Mouse (Mus musculus): ENCODE data around the gene Morn5. TPM values are rescaled to one million over a fixed set of nuclear protein-coding genes. Genes with fewer than 3 reads are reported as not detected.

Gene Morn5
- 1.7 and 2.5 TPM in 2 replicates for polyA plus RNA-seq (2015; fragmentation: Nextera tagmentation; extraction: Ambion mirVana)

DNA sequence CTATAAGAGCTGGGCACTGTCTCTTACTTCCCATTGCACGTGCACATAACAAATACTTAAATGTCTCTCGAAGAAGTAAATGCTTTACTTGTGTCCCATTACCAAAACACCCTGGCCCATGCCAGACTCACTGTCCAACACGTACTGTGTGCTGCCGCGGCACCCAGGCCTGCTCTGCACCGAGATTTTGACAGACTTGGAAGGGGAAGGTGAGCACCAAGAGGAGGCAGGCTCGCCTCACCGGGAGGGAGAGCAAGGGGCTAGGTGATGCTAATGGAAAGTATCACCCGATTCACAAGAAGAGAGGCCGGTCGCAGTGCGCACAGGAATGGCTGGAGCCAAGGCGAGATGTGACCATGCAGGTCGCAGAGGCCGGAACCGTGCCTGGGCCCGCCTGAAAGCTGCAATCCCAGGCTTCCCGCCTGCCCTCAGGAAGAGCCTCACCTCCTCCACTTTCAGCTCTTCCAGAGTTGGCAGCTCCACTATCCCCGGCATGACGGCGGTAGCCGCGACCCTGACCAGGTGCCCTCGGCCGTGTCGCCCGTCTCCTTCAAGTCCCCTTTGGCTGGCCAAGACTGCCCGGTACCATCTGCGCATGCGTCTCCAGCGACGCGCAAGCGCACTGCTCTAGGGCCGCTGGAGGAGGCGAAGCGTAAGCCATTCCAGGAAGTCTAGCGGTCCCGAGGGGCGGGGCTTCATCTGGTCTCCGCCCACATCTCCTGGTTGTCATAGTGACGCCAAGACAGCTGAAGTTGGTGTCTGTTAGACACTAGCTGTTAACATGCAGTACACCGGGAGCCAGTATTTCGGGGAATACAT is at the start of gene Morn5, which contains the start of gene Ndufa8:
Gene Morn5 (plus strand): TSS at position 711 of the 819 bp plus-strand sequence.
Gene Ndufa8 (minus strand): TSS at position 659 of the 819 bp plus-strand sequence.
- H3K4me3 ChIP-seq, result peak within 1 kb of the TSS; percentile 64
- peaks cover 21% of the 10 kb centered on the region for H3K4me1 ChIP-seq
- H3K36me3 ChIP-seq, result peaks cover 2% of the 10 kb centered on the region; the same call in 1 of the 2 replicates
- H3K27ac ChIP-seq (replicated peaks), result peak within 1 kb of the TSS; percentile 16; the same call in 1 of the 2 replicates
- 1% methylated on average over 44 of the region's 44 CpGs for WGBS
- peak; percentile 97 for ATAC-seq (replicated peaks)
- peak within 1 kb of the TSS; percentile 61 for H3K4me2 ChIP-seq (replicated peaks)
- H3K9me3 ChIP-seq, result no peaks in the 10 kb centered on the region
- no peaks in the 10 kb centered on the region for H3K27me3 ChIP-seq
- peak within 1 kb of the TSS; percentile 81 for H3K9ac ChIP-seq (replicated peaks)

DNA sequence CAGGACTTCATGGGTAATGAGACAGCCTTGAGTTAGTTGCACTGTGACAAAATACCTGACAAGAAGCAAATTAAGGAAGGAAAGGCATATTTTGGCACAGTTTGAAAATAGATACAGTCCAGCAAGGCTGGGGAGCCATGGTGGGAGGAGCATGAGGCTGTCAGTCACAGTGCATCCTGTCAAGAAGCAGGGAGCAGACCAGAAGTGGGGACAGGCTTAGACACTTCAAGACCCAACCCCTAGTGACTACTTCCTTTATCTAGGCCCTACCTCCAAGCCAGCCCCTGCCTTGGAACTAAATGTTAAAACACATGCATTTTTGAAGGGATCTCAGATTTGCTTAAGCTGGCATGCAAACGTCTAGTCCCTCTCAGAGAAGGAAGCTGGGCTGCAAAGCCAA is 48.9 kb upstream of the Morn5 start:
- H3K4me2 ChIP-seq (replicated peaks), result no peak overlapping the region
- no peaks in the 10 kb centered on the region for H3K36me3 ChIP-seq
- ATAC-seq (replicated peaks), result no peak
- H3K27ac ChIP-seq (replicated peaks), result no peak overlapping the region
- WGBS, result 68% methylated on average over 1 of the region's 1 CpGs
- H3K27me3 ChIP-seq, result no peaks in the 10 kb centered on the region
- no peak overlapping the region for H3K4me3 ChIP-seq
- H3K9me3 ChIP-seq, result no peaks in the 10 kb centered on the region
- no peaks in the 10 kb centered on the region for H3K4me1 ChIP-seq
- H3K9ac ChIP-seq (replicated peaks), result no peak overlapping the region

DNA sequence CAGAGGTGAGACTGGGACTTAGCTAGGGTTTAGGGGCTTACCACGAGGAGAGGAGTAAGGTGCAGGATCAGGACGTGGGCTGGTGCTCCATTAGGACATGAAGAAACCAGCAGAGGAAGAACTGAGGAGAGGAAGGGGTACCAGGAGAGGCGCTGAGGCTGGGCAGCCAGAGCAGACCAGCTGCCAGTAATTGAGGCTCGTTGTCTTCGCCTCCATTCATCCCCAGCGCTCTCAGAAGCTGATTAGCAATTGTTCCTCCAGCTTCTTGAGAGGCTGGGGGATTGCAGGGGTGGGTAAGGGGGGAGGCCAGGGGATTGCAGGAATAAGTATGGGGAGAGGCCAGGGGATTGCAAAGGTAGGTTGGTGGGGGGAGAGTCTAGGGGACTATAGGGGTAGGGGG is 47.1 kb upstream of the Morn5 start:
- Histone ChIP-seq H3K4me2 (replicated peaks) (no peak overlapping the region), H3K27me3 (no peaks in the 10 kb centered on the region), H3K9me3 (no peaks in the 10 kb centered on the region), H3K27ac (replicated peaks) (peak overlapping the region; percentile 43), H3K36me3 (no peaks in the 10 kb centered on the region), H3K4me1 (no peaks in the 10 kb centered on the region), H3K9ac (replicated peaks) (no peak overlapping the region), H3K4me3 (no peak overlapping the region)
- WGBS, result 14% methylated on average over 6 of the region's 6 CpGs
- peak; percentile 41; the same call in 1 of the 2 replicates for ATAC-seq (replicated peaks)

DNA sequence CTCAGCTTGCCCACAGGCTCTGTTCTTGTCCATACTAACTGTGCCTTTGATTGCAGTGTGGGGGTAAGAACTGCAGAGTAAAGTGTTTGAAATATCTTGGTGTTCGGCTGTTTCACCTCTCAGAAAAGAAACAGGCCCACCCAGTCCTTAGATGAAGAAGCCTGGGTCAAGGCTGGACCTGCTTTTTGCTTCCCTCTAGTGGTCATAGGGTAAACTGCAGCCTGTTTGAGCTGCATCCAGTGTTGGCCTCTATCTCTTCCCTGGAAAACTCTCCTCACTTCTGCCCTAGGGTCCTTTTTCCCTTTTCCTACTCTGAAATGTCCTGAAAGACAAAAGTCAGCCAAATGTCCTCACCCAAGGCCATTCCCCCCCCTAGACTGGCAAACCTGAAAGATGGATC is 41.2 kb upstream of the Morn5 start:
- no peaks in the 10 kb centered on the region for H3K36me3 ChIP-seq
- 10% methylated on average over 1 of the region's 1 CpGs for WGBS
- H3K27ac ChIP-seq (replicated peaks), result no peak overlapping the region
- no peak overlapping the region for H3K4me3 ChIP-seq
- ATAC-seq (replicated peaks), result no peak
- peaks cover 17% of the 10 kb centered on the region for H3K4me1 ChIP-seq
- H3K27me3 ChIP-seq, result peaks cover 11% of the 10 kb centered on the region; the same call in 1 of the 2 replicates
- no peaks in the 10 kb centered on the region for H3K9me3 ChIP-seq
- H3K9ac ChIP-seq (replicated peaks), result no peak overlapping the region
- H3K4me2 ChIP-seq (replicated peaks), result no peak overlapping the region

DNA sequence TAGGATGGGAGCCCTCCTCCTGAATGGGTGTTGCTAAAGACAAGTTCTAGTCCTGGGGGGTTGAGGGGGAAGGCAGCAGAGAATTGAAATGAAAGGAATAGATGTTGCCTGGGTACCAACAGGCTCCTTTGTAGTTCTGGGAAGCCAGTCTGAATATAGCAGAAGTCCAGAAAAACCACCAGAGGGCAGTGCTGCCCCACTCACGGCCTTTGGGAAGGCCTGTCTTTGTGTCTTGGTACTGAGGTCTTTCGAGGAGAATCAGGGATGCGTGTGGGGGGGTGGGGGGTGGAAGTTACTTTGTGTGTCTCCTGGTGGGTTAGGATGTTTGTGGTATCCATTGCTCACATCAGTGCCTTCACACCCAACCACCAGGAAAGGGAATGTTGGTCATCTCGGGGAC is 39.9 kb upstream of the Morn5 start:
- Histone ChIP-seq H3K9ac (replicated peaks) (no peak overlapping the region), H3K36me3 (no peaks in the 10 kb centered on the region), H3K4me1 (peaks cover 17% of the 10 kb centered on the region), H3K27me3 (peaks cover 11% of the 10 kb centered on the region; the same call in 1 of the 2 replicates), H3K9me3 (no peaks in the 10 kb centered on the region), H3K27ac (replicated peaks) (no peak overlapping the region), H3K4me3 (no peak overlapping the region), H3K4me2 (replicated peaks) (no peak overlapping the region)
- ATAC-seq (replicated peaks), result peak; percentile 42; the same call in 1 of the 2 replicates
- 21% methylated on average over 4 of the region's 4 CpGs for WGBS

DNA sequence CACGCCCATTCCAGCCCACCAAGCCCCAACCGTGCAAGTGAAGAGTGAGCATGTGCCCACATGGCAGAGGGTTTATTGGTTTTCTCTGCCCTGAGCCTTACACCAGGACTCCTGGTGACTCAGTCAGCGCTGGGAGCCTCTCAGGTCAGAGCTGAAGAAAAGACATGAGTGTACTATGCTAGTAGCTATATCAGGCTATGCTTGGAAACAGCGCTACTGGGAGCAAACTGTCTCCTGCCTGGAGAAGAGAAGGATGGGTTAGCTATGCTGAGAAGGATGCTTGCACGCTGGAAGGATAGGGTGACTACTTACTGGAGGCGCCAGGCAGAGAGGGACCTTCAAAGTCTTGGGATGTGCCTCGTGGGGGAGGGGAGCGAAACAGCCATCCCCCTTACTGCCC is 38.7 kb upstream of the Morn5 start:
- H3K9ac ChIP-seq (replicated peaks), result peak overlapping the region; percentile 53

DNA sequence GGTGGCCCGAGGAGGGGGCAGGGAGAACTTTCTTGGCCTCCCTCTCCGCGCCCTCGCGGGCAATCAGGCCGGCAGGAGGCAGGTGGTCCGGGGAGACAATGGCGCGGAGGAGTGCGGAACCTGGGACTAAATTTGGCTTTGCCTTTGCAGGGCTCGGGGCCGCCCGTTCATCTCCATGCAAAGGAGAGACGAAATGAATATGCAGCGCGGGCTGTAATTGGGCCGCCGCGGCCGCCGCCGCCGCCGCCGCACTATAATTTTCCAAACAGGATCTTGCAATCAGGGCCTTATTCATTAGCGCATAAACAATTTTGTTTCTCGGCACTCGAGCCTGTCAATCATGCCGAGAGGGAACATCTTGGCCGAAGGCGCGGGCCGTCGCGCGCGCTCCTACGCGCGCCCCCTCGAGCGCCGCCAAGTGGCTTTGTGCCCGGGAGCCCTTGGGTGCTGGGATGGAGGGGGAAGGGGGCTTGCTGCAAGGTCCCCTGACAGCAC is 37.9 kb upstream of the Morn5 start:
- peak overlapping the region; percentile 86 for H3K27ac ChIP-seq (replicated peaks)
- ATAC-seq (replicated peaks), result peak; percentile 54
- WGBS, result under 1% methylated on average over 43 of the region's 44 CpGs
- H3K9me3 ChIP-seq, result no peaks in the 10 kb centered on the region
- no peaks in the 10 kb centered on the region for H3K36me3 ChIP-seq
- H3K27me3 ChIP-seq, result peaks cover 11% of the 10 kb centered on the region; the same call in 1 of the 2 replicates
- H3K4me2 ChIP-seq (replicated peaks), result peak overlapping the region; percentile 86
- peak overlapping the region; percentile 53 for H3K9ac ChIP-seq (replicated peaks)
- H3K4me1 ChIP-seq, result peaks cover 17% of the 10 kb centered on the region
- H3K4me3 ChIP-seq, result peak overlapping the region; percentile 47

More for the DNA sequence above, 38.7 kb upstream of the Morn5 start:
- H3K36me3 ChIP-seq, result no peaks in the 10 kb centered on the region
- H3K9me3 ChIP-seq, result no peaks in the 10 kb centered on the region
- peak overlapping the region; percentile 86 for H3K4me2 ChIP-seq (replicated peaks)
- peaks cover 17% of the 10 kb centered on the region for H3K4me1 ChIP-seq
- peak overlapping the region; percentile 86 for H3K27ac ChIP-seq (replicated peaks)
- H3K4me3 ChIP-seq, result peak overlapping the region; percentile 47
- WGBS, result 50% methylated on average over 8 of the region's 8 CpGs
- peak; percentile 24 for ATAC-seq (replicated peaks)
- H3K27me3 ChIP-seq, result peaks cover 11% of the 10 kb centered on the region; the same call in 1 of the 2 replicates

DNA sequence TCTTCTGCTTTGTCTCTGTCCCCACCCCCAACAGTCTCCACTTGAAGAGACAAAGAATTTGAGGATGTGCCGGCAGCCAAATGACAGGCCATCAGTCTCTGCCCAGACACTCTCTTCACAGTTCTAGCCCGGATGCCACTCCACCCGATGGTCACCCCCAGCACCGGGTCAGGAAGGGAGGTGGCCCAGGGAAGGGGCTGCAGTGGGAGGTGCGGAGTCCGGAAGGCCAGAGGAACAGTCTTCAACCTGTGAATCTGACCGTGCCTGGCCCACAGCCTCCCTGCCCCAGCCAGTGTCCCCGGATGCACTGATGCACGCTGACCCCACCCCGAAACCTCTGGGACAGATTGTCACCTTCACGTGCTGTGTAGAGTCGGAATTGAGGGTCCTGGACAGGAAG is 36.2 kb upstream of the Morn5 start:
- no peak overlapping the region for H3K4me3 ChIP-seq
- no peak overlapping the region for H3K9ac ChIP-seq (replicated peaks)
- no peaks in the 10 kb centered on the region for H3K36me3 ChIP-seq
- 76% methylated on average over 12 of the region's 12 CpGs for WGBS
- 0 out of 2 replicates have a peak overlapping the region, but pooled peaks have one; percentile 86 for H3K27ac ChIP-seq (replicated peaks)
- H3K4me1 ChIP-seq, result peaks cover 17% of the 10 kb centered on the region
- no peaks in the 10 kb centered on the region for H3K9me3 ChIP-seq
- peaks cover 11% of the 10 kb centered on the region; the same call in 1 of the 2 replicates for H3K27me3 ChIP-seq
- H3K4me2 ChIP-seq (replicated peaks), result no peak overlapping the region
- ATAC-seq (replicated peaks), result no peak

DNA sequence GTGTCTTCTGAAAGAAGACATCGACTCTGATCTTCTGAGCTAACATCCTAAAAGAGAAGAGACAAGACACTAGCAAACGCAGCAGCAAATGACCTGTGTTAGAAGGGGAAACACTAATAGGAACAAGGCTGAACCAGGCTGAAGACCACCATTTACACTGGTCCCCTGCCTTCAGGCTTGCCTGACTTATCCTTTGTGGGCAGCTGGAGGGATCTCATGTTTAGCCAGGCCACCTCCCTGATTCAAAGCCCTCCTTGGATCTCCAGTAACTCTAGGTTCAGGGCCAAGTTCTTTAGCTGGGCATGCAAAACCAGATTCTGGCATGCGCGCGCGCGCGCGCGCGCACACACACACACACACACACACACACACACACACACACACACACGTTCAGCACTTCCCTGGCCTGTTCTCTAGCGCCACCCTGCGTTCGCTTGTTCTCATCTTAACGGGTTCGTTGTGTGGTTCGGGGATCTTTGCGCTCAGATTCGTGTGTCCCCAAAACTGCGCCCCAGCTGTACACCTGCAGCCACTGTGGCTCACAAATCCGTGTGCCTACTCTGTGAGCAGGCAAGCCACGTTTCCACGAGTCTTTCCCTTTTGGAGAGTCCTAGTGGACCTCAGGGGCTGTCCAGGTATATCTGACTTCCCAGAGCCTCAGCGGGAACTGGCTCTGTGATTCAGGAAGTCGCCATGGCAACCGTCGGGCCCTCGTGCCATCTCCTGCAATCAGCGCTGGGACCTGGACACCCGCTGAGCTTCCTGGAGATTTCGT is 27.7 kb upstream of the Morn5 start:
- Histone ChIP-seq H3K4me1 (peaks cover 14% of the 10 kb centered on the region), H3K4me2 (replicated peaks) (peak overlapping the region; percentile 54), H3K27me3 (no peaks in the 10 kb centered on the region), H3K27ac (replicated peaks) (no peak overlapping the region), H3K36me3 (no peaks in the 10 kb centered on the region), H3K4me3 (peak overlapping the region; percentile 31), H3K9ac (replicated peaks) (peak overlapping the region; percentile 33; the same call in 1 of the 2 replicates), H3K9me3 (no peaks in the 10 kb centered on the region)
- 4% methylated on average over 32 of the region's 32 CpGs for WGBS
- peak; percentile 77 for ATAC-seq (replicated peaks)

DNA sequence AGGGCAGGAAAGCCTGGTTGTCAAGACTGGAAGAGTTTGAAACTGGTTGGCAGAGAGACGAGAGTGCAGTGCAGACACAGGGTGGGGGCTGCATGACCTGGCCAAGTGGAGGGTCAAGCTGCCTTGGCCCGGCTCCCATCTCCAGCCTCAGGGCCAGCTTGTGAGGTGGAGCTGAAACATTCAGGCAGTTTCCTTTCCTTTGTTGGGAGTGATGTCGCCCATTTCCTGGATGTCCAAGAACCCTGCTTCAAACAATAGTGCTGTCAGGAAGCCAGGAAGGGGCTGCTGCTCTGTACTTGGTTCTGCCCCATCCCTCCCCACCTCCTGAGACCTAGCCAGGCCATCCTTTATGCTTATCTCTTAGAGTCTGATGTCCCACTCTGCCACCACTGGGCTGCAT is 26.0 kb upstream of the Morn5 start:
- 72% methylated on average over 3 of the region's 3 CpGs for WGBS

DNA sequence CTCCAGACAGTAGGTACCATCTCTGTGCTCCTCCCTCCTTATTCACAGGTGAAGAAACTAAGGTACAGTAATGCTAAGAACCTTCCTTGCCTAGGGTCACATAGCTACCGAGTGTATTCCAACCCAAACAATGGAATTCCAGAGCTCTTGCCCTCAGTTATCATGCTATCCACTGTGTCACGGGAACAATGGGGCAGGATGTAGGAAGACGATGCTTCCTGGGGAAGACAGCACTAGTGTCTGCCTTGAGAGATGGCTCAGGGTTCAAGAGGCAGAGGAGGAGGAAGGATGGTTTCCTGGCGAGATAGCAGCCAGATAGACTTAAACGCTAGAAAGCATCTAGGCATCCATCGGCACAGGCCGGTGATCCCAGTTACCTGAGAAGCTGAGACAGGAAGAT is 16.4 kb upstream of the Morn5 start:
- Histone ChIP-seq H3K27me3 (no peaks in the 10 kb centered on the region), H3K4me3 (no peak overlapping the region), H3K4me2 (replicated peaks) (no peak overlapping the region), H3K4me1 (no peaks in the 10 kb centered on the region), H3K36me3 (peaks cover 26% of the 10 kb centered on the region), H3K9ac (replicated peaks) (no peak overlapping the region), H3K9me3 (no peaks in the 10 kb centered on the region), H3K27ac (replicated peaks) (no peak overlapping the region)
- 84% methylated on average over 7 of the region's 7 CpGs for WGBS
- no peak for ATAC-seq (replicated peaks)

More for the DNA sequence above, 26.0 kb upstream of the Morn5 start:
- no peaks in the 10 kb centered on the region for H3K9me3 ChIP-seq
- H3K27ac ChIP-seq (replicated peaks), result no peak overlapping the region
- no peak overlapping the region for H3K4me3 ChIP-seq
- no peaks in the 10 kb centered on the region for H3K27me3 ChIP-seq
- H3K4me2 ChIP-seq (replicated peaks), result no peak overlapping the region
- no peak for ATAC-seq (replicated peaks)
- peaks cover 14% of the 10 kb centered on the region for H3K4me1 ChIP-seq
- H3K36me3 ChIP-seq, result no peaks in the 10 kb centered on the region
- no peak overlapping the region for H3K9ac ChIP-seq (replicated peaks)

DNA sequence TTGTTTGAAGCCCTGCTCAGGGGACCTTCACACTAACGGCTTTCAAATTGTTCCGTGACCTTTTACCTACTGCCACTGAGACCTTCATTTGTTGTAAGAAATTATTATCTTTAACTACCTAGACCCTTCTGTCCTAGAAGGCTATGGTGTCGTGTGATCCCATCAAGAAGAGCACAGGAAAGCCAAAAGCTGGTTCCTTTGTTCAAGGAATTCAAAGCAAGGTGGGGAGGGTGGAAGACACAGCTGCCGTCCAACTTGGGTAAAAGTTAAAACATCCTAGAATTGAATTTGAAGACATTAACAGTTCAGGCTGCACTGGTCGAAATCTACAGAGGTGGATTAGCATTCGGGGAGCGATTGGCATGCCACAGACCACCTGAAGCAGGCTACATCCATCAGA is 15.3 kb upstream of the Morn5 start:
- WGBS, result 83% methylated on average over 7 of the region's 7 CpGs
- no peak overlapping the region for H3K4me2 ChIP-seq (replicated peaks)
- peaks cover 35% of the 10 kb centered on the region for H3K36me3 ChIP-seq
- no peaks in the 10 kb centered on the region for H3K9me3 ChIP-seq
- no peak overlapping the region for H3K9ac ChIP-seq (replicated peaks)
- ATAC-seq (replicated peaks), result no peak
- H3K27me3 ChIP-seq, result no peaks in the 10 kb centered on the region
- no peak overlapping the region for H3K4me3 ChIP-seq
- no peak overlapping the region for H3K27ac ChIP-seq (replicated peaks)
- H3K4me1 ChIP-seq, result no peaks in the 10 kb centered on the region
